Mouse (Mus musculus) heart, postnatal 25 days (tissue): ENCODE data around the gene Gm21977. TPM values are rescaled to one million over a fixed set of nuclear protein-coding genes. Genes with fewer than 3 reads are reported as not detected.
"Not testable (repeated sequence)": the region's sequence is repeated elsewhere in the genome, so short reads cannot be mapped to it uniquely, and the experiment has no call there.

Experiments
- DNase-seq: peaks from one replicate; pipeline ENCODE4 v3.0.0; 2022; ENCODE audit warnings: low spot score
- intact Hi-C: fragments of 180-260 bp; cut with DNase I; formaldehyde crosslinking; loops from one replicate; pipeline ENCODE4 v1.15.1; 2025
- total RNA-seq, 2 experiments: library from RNA; stranded (reverse); gene quantifications; 2 replicates each; pipeline ENCODE4 v1.2.3; 2021

Gm21977 gene
- total RNA-seq, result not detected

GRCm38 (mm10) chr14:42853377-42853776 is at the start of gene Gm21977:
Gm21977 (minus strand) TSS chr14:42853477.
- DNase-seq, intact Hi-C loops: not testable (repeated sequence)

Other genes with a start within 250 kb of the Gm21977 start
- not detected for gene Gm3633, start 211.6 kb downstream of the Gm21977 start, total RNA-seq
- not detected for gene Gm10378, start 197.5 kb downstream of the Gm21977 start, total RNA-seq
- gene Gm3015, start 84.7 kb downstream of the Gm21977 start, total RNA-seq, result not detected
- gene Gm10377, start 55.5 kb downstream of the Gm21977 start, total RNA-seq, result not detected
- not detected for gene Gm8082, start 140.1 kb upstream of the Gm21977 start, total RNA-seq
- not detected for gene Gm10376, start 162.2 kb upstream of the Gm21977 start, total RNA-seq
- gene Gm8094, start 223.2 kb upstream of the Gm21977 start, total RNA-seq, result not detected
- not detected for gene Gm8104, start 247.1 kb upstream of the Gm21977 start, total RNA-seq